Mouse (Mus musculus) neutrophil, adult 59 days (primary cell): Measurements from ENCODE around the gene Barx2. TPM values are rescaled to one million over a fixed set of nuclear protein-coding genes. Genes with fewer than 3 reads are reported as not detected.

Experiments used
- total RNA-seq, 2 experiments: library from RNA; stranded (reverse); gene quantifications; 1 replicate in 1 of 2; 2 replicates in 1 of 2; pipeline ENCODE4 v1.2.4; 2023

Barx2 gene
- total RNA-seq = not detected

DNA sequence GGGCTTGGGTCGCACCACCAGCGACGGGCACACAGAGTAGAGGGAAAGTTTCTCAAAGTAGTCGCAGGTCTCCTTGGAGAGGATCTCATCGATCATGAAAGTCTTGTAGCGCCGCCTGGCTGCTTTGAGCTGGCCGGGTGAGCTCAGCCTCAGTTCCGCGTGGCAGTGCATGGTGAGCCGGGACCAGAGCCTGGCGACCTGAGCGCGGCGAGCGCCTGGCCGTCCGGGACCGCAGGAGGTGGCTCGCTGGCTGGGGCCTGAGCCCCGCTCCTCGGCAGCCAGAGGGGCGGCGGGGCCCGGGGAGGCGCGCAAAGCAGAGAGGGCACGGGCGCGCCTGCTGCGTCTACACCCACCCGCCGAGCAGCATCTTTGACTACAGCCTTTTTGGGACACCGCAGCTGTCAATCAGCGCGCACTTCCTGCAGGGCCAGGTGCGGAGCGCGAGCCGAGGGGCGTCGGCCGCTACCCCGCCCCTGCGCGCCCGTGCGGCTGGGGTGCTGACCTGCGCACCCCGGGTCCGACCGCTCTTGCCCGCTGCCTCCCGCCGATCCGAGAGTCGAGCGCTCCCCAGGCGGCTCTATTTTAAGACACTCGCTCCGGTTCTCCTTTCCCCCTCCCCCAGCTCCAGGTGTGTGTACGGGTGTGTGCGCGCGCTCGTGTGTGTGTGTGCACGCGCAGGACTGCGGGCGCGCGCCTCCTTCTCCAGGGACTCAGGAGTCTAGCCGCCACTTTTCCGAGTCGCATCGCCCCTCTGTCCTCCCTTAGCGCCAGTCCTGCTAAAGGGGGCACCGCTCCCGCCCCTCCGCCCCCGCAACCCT, at the start of gene Barx2:
TSS of gene Barx2 (minus strand) at position 542 of the 818 bp plus-strand sequence.

Other genes with a start within 250 kb of the Barx2 start
- gene Arhgap32, start 202.7 kb upstream of the Barx2 start, total RNA-seq = 1 to 10 TPM; 2.3 to 5.3 TPM